Mouse (Mus musculus) megakaryocyte-erythroid progenitor cell, adult 5-6 weeks (primary cell): ENCODE results near the gene Ppie. TPM values are rescaled to one million over a fixed set of nuclear protein-coding genes. Genes with fewer than 3 reads are reported as not detected.
"Not testable (repeated sequence)": the region's sequence is repeated elsewhere in the genome, so short reads cannot be mapped to it uniquely, and the experiment has no call there.

Experiments
- ATAC-seq: replicated peaks from 2 replicates; pipeline ENCODE4 v1.8.0; 2016; ENCODE audit warnings: mild to moderate bottlenecking, inconsistent platforms; ENCODE audit not compliant: severe bottlenecking, poor library complexity, low FRiP score, low TSS enrichment
- total RNA-seq, 2 experiments: library from RNA; stranded (forward) in 1 of 2; stranded (reverse) in 1 of 2; fragments of 200-1000, 215-1000 nt in 1 of 2; fragments of >200 nt in 1 of 2; fragmentation: Nextera tagmentation in 1 of 2; gene quantifications; 2 replicates each; pipeline ENCODE4 v1.2.3; 2014 to 2017

Gene Ppie
- 74.5 and 87.1 TPM in 2 replicates for total RNA-seq (2014; fragmentation: Nextera tagmentation)
- total RNA-seq (2017): 61.6 and 78.6 TPM in 2 replicates

DNA sequence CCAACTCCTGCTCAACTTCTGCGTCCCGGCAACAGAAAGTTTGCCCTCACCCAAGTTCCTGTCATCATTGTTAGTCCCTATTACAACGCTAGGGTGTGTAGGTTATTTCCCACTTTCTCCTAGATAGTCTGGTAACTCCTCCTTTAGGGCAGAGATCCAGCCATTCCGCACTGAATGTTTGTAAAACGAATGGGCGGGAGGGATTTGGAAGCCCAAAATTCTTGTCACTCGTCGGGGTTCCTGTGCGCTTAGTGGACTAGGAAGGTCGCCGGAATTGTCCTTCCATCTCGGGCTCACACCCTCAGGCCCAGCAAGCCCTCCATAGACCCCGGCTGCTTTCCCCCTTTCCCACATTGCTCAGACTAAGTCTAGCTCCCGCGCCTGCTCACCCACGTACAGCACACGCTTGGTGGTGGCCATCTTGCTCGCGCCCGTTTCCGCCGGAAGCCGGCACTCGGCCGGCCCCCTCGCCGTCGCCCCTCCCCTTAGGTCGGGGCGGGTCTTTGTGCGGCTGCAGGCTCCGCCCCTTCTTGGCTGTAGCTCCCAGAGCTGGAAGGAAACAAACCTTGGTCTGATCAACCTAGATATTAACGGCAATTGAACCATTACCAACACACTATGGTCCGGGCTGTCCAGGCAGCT lies at the start of gene Ppie:
TSS of gene Ppie (minus strand) at position 439 of the 642 bp plus-strand sequence.
- ATAC-seq: peak; percentile 96

DNA sequence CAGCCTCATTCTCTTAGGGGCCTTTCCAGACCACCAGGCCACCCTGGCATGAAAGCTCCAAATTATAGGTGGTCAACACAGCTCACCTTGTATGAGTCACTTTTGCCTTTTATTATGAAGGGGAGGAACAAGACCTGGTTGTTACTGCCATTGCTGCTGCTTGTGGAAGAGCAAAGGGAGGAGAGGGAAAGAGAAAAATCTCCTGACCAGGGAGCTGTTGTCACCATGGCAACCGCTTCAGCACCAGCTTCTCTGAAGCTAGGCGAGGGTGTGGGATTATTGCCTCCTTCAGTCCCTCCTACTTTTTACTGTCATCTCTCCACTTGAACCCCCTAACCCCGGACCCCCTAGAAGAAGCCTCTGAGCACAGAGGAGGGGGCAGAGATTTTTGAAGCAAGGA lies 45.1 kb upstream of the Ppie start:
- no peak for ATAC-seq

DNA sequence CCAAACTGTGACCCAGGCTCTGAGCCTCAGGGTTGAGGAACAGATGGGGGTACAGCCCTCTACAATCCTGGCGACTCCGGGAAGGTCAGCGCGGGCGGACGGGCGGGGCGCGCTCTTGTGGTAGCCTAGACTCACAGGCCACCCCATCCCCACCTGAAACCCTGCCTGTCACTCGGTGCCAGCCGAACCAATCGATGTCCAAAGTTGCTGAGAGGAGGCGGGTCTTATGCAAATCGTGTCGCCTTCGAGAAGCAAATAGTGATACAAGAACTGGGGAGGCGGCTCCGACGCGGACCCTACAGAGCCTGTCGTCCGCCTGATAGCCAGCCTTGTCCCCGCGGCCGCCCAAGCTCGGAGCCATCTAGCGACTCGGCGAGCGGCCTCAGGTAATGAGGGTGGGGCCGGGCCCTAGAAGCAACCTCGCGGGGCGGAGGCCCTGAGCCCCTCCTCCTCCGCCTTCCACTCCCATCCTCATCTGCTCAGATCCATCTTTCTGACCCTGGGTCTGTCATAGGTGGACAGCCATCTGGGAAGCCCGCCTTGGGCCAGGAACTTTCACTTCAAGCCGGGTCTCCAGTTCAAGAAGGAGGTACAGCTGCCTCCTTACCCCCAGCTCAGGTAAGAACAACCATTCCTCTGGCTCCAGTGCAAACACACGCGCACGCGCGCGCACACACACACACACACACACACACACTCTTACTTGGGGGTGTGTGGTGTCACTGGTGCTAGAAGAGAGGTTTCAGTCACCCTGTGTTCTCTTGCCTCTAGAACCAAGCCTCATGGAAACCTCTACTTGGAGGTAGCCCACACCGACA lies 43.7 kb upstream of the Ppie start:
- ATAC-seq: peak; percentile 97

DNA sequence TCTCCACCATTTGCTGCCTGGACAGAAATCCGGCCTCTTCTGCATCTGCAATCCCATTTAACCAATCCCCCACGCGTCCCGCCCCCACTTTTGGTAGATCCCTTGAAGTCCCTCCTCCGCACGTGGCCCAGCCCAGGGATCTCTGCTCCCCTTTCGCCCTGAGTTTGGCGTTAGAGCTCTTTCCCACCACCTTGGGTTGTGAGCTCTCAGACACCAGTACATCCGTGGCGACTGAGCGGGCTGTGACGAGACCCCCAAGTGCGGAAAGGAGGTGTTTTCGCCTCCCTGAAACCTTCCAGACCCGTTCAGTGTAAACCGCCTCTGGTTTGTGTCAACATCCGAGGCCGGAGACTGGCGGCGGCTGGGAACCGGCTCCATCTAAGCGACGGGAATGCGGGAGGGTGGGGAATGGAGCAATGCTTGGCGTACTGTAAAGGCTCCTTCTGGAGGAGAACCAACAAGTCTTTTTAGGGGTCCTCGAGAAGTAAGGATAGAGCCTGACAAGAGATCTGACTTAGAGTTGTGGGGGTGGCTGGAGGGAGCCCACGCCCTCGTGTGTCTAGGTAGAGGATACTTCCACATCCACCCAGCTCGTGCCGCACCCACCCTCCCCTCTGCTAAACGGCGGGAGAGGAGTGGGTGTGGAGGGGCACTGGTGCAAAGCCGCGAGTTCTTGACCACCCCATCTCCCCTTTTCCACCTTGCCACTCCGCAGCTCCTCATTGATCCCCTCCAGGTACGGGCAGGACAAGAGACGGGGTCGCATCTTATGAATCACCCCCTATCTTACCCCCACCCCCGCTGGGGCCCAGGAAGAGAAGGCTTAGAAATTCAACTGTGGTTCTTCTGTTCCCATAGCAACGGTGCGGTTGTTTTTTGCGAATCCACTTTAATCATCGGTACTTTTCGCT lies 42.8 kb upstream of the Ppie start, which contains the start of gene Hpcal4:
TSS of gene Hpcal4 (plus strand) at position 900 of the 911 bp plus-strand sequence.
- ATAC-seq: no peak

DNA sequence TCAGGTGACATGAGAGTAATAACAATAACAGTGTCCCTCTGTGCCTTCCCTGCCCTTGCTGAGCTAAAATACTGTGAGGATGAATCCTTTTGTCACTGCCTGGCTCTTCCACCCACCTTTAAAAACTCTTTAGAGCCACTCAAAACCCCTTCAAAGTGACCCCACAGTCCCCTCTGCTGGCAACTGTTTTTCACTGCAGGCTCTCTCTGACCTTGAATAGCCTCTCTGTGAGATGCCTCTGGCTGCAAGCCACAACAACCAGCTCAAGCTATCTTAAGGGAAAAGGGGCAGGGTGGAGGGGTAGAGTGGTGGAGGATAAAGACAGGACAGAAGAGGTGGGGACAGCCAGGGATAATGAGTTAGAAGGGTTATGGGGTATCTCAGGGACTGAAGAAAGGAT lies 32.1 kb upstream of the Ppie start:
- ATAC-seq: peak; percentile 37; the same call in 1 of the 2 replicates

DNA sequence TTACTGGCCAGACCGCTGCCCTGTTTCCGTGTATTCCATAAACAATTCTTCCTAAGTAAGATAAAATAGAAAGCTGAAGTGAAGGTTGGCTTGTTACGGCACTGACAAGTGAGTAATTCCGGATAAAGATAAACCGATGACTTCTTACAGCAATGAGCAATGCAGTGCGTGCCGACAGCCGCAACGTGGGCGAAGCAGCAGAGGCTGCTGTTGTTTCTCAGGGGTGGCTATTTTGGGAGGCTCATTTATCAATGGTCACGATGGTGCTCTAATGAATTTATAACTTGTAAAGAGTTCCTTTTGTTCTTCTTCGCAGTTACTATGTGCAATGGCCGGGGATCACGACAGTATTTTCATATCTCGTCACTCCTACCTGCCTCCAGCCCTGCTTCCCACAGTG lies 24.4 kb upstream of the Ppie start:
- no peak for ATAC-seq

DNA sequence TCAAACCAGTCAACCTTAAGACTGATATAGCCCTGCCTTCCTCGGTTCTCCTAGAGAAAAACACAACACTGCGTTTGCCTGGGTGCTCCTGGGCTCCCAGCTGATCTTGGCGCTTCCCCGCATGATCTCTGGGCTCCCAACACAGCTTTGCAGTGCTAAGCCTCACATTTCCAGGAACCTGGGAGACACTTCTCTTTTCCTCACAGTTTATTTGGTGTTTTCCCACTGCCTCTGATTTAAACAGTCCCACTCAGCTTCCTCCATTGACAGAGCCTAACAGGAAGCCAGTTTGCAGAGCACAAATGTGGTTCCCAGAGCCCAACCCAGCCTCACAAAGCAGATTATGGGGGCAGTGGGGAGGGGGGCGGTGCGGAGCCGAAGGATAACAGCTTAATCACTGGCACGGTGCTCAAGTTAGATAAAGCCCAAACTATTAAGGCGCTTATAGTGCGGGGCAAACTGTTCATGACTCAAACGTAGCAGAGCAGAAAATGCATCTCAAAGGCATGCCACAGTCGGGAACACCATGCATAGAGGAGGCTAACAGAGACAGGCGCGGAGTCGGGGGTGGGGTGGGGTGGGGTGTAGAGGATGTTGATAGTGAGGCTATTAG lies 22.7 kb upstream of the Ppie start:
- ATAC-seq: peak; percentile 86

DNA sequence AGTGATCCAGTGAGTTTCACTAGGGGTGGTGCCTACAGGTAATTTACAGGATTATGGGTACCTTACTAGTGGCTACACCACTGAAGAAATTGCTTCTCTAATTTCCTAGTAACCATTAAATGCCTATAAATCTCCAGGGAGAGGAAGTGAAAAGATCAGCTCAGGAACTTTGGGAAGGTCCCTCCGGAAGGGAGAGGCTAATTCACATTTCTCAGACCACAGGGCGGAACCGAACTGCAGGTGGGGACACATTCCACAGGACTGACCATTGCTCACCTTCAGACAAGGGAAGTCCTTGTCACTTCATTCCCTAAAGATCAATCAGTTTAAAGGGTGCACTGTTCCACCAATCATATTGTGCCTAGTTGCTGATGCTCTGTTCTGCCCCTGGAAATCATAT lies 21.5 kb upstream of the Ppie start:
- not testable (repeated sequence) for ATAC-seq

DNA sequence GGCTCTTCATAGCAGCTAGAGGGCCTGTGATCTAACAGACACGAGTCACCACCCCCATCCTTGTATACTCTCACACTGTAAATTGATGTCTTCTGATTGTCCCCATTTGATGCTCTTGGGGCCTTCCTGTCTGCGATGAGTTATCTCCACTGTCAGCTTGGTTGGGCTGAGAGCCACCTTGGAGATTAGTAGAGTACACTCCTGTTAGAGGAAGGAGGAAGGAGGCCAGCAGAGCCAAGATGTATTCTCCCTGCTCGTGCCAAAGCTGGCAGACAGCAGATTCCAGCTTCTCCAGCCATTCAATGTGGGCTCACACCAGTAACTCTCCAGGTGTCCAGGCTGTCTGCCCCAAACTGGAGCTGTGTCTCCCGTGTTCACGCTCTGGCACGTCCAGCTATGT lies 20.8 kb upstream of the Ppie start:
- ATAC-seq: no peak; the same call in 1 of the 2 replicates

DNA sequence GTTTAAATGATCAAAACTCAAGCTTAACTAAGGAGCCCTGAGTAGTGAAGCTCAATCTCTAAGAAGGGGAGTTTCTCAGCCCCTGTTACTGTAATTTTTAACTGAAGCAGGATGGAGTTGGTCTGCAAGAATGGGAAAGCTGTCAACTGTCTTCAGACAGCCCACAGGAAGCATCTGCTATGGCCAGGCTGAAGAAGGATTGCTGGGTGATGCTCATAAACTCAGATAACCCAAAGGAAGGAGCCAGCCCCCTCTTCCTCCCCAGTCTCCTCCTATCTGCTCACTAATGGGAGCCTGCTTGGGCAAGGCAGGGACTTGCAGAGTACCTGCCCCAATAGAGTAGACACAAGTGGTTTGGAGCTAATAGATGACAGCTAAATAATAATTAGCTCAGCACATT lies 16.1 kb upstream of the Ppie start:
- no peak for ATAC-seq

DNA sequence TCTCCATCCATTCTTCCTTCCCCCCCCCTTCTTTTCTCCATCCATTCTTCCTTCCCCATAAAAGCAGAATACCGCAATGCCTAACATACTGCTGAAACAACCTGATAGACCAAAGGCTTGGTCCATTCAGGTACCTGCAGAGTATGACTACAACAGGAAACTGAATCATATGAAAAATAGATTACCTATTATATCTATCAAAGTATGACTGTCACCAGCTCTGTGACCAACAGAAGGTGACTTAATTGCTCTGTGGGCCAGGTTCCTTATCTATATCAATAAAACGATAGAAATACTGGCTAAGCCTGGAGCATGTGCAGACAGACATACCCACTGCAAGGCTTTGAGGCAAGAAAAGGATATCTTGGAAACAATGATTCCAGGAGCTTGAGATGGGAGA lies 15.7 kb upstream of the Ppie start:
- no peak for ATAC-seq

DNA sequence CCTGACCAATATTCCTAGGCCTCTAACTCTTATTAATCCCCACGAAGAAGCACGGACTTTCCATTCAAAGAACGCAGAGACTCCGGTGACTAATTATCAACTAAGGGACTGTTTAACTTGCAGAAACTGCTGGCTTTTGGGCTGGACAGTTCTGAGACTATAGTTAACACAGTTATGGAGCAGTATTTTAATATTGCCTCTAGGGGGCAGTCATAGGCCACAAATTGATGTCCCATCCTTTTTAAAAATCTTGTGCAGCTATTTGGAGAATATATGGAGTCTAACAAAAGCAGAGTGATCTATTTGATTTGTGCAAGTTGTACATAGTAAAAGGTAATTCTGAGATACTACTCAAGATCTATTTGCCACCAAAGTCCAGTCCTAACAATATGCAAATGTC lies 15.3 kb upstream of the Ppie start:
- peak; percentile 75 for ATAC-seq

GRCm38 (mm10) chr4:123152976-123153375 lies 13.2 kb upstream of the Ppie start:
- no peak for ATAC-seq

DNA sequence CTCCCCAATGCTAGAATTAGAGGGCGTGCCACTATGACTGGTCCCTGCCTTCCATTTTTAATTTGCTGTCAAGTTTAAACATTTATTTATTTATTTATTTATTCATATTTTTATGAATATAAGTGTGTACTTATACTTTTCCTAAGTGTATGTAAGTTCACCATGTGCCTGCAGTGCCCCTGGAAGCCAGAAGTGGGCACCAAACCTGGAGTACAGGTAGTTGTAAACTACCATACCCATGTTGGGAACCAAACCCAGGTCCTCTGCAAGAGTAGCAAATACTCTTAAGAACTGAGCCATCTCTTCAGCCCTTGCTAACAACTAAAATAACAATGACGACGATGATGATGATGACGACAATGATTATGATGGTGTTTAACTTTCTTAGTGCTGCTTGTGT lies 12.3 kb upstream of the Ppie start:
- ATAC-seq: no peak

DNA sequence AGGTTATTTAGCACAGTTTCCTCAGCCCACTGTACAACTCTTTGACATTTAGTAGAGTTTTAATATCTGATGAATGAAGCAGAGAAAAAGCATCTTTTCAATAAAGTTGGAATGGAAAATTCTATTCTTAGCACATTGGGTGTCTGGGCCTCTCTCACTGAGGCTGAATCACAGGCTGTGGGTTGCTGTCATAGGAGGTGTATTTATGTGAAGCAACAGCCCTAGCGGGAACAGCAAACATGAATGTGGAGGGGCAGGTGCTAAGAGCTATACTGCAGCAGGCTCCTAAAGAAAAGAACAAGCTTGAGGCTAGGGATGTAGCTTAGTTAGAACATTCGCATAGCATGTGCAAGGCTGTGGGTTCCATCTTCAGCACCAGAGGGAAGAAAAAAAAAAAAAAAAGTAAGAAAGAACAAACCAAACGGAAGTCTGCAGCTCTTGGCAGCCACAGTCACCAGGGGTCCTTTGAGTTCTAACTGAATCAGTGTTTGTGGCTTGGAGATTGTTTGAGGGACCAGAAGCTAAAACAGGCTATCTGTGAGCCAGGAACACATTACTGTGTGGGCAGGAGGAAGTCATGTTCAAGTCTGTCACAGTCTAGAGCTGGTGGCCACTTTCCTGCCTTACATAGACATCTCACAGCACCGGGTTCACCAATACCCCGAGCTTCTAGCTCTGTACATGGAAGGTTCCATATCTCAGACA lies 7.8 kb upstream of the Ppie start:
- ATAC-seq: no peak

- ATAC-seq: no peak
Observed at GRCm38 (mm10) chr4:123137551-123137950, 2.2 kb downstream of the Ppie start.

DNA sequence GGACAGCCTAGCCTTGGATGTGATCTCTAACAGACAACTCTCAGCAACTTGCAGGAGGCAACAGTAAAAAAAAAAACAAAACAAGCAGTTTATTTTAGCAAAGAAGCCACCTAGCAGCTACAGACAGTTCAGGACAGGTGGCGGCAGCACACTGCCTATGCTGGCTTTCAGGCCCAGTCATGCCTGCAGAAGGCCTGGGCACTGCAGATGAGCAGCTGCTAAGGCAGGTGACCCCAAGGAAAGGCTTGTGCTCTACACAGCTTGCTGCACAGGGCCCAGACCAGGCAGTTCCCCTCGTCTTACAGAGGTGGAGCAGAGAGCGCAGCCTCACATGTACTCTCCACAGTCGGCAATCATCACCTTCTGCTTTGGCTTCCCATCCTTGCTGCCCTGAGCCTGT lies 12.7 kb downstream of the Ppie start:
- ATAC-seq: no peak

DNA sequence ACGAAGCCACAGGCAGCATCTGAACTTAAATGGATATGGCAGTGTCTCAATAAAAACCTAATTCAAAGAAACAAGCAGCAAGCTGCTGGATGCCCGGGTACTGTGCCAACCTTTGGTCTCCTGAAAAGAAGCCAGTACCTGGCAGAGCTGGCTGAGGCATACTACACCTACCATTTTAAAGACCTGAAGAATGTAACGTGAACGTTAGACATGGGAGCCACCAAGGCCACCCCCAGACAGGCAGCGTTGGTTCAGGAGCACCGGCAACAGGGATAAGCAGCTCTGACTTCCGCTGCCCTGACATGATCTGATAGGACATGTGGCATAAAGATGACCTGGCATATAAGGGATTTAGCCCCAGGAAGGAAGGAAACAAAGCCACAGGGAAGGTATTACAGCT lies 13.1 kb downstream of the Ppie start:
- ATAC-seq: no peak

GRCm38 (mm10) chr4:123121286-123121685 lies 18.5 kb downstream of the Ppie start:
- no peak for ATAC-seq
